Mouse (Mus musculus): ENCODE data around the gene Tbxas1.

The Tbxas1 gene

GRCm38 (mm10) chr6:38922517-38922916 is 47.3 kb downstream of the Tbxas1 start:
- DNase-seq (ENCODE audit: low spot score in 2 of 2) = no peak

GRCm38 (mm10) chr6:38923450-38923849 is 48.2 kb downstream of the Tbxas1 start:
- no peak for DNase-seq (ENCODE audit: low spot score in 2 of 2)

DNA sequence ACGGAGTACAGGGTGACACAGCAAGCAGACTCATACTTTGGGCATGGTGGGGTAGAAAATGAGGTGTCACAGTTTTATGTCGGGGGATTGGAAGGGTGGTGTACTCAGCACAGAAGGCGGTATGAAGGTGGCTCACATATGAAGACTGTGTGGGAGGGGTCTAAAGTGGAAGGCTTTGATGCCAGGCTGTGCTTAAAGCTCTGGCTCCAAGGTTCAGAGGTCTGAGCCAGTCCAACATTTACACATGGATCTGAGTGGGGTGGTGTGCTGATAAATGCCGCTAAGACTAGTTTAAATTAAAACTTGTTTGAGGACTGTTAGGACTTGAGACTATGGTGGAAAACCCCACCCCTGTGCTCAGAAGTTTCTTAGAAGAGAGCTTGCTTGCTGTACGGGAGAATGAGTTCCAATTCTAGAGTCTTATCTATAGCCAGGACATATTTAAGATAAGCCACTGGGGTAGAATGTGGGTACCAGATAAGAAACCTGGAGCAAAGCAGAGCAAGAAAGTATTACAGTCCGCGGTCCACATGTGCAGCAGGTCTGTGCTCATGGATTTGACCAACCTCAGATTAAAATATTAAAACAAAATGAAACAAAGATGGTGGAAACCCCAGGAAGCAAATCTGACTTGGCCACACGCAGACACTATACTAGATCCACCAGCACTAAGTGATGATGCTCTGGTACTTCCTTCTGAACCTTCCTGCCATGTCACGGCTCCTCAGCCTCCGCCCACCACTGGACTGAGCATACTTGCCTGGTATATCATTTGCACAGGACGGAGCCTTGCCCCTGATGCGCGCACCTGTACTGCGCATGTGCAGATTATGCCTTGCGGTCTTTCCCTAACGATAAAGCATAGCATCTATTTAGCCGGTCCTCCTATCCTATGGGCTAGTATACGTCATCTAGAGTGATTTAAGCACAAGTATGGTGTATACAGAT is 48.9 kb downstream of the Tbxas1 start:
- no peak for DNase-seq (ENCODE audit: low spot score in 2 of 2)

- no peak for DNase-seq (ENCODE audit: low spot score in 2 of 2)
Measured at GRCm38 (mm10) chr6:38925719-38926118, 50.5 kb downstream of the Tbxas1 start.

DNA sequence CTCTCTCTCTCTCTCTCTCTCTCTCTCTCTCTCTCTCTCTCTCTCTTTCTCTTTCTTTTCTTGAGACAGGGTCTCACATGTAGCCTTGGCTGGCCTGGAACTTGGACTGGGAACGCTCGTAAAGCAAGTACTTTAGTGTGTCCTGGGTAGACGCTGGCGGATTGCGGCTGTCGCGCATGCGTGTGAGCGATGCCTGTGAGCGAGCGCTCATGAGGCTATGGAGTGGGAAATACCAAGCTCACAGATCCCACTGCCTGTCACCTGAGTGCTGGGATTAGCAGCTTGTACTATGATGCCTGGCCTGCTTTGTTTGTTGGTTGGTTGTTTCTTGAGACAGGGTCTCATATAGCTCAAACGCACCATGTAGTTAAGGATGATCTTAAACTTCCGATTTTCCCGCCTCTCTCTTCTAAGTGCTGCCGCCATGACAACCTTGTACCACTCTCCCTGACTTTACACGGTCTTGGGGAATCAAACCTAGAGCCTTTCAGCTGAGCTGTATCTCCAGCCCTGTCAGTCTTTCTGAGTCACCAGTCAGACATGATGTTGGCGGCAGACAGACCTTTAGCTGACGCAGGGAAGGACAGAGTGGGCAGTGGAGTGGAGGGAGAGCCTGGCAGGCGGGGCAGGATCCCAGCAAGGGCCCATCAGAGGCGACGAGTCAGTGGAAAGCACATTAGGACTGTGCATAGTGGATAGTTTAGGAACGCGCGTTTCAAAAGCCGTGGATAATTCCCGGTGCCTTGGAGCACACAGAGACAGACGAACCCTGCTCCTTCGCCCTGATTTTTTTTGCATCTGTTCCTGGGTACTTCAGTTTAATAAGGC is 51.1 kb downstream of the Tbxas1 start:
- DNase-seq (ENCODE audit: low spot score in 2 of 2) = no peak

- no peak for DNase-seq (ENCODE audit: low spot score in 2 of 2)
Measured at GRCm38 (mm10) chr6:38926963-38927361, 51.8 kb downstream of the Tbxas1 start.

GRCm38 (mm10) chr6:38928489-38928888 is 53.3 kb downstream of the Tbxas1 start:
- no peak for DNase-seq (ENCODE audit: low spot score in 2 of 2)

DNA sequence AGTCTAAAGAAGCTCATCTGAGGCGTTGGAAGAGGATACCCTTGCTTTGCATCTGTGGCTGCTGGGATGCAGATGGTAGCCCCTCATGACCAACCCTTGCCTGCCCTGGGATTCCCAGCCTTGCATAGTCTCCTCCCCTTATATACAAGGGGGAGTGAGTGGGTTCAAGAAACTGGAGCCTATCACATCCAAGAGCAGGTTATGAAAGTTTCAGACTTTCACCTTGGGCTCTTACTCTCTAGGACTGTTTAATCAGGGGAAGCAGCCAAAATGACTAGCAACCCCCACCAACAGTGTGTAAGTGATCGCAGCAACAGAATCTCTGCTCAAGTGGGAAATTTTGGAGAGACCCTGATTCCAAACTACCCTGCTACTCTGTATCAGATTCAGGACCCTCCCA is 60.8 kb downstream of the Tbxas1 start:
- no peak for DNase-seq (ENCODE audit: low spot score in 2 of 2)

DNA sequence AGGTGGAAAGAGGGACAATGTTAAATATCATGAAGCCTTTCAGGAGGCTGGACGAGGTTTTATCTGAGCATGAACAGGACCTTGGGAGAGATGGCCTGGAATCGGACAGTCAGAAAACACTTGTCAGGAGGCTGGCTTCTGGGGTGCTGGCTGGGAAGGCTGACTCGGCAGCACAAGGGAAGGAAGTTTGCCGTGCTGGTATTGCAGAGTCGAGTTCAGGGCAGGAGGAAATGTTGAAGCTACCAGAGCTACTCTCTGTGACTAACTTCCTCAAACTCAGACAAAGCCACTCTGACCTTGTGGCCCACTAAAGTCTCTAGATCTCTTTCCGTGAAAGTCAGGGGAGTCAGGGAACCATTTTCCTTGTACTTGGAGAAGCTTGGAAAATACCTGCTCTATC is 63.2 kb downstream of the Tbxas1 start:
- no peak for DNase-seq (ENCODE audit: low spot score in 2 of 2)

DNA sequence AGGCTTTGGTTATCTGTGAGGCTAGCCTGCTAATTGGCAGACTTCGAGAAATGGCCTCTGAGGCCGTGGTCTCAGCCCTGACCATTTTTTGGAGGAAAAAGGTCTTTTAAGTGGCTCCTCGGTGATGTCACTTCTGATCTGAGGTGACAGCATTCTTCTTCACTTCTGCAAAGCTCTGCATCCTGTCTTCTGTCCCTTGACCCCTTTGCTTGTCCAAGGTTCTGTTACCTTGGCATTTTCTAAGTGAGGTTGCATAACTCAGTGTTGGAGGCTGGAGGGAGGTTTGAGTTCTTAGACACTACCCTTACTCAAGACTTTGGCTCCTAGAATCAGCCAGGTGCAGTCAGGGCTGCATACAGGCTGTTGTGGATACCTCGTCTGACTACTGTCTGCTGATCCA is 63.9 kb downstream of the Tbxas1 start:
- DNase-seq (ENCODE audit: low spot score in 2 of 2) = no peak

- no peak for DNase-seq (ENCODE audit: low spot score in 2 of 2)
Measured at GRCm38 (mm10) chr6:38941016-38941415, 65.8 kb downstream of the Tbxas1 start.

DNA sequence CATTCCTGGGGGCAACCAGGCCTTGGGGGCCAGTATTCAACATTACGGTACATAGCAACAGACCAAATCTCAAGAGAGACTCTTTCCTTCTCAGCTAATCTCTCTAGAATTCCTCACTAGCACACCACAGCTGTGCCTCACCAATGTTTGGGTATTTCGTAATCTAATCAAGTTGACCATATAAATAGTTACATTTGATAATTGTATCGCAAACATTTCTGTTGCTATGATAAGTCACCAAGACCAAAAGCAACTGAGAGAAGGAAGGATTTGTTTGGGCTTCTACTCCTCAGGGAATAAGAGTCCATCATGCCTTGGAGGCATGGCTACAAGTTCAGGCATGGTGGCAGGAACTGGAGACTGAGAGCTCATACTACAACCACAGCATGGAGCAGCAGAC is 67.6 kb downstream of the Tbxas1 start:
- DNase-seq (ENCODE audit: low spot score in 2 of 2) = no peak

GRCm38 (mm10) chr6:38944392-38944791 is 69.2 kb downstream of the Tbxas1 start:
- no peak for DNase-seq (ENCODE audit: low spot score in 2 of 2)

DNA sequence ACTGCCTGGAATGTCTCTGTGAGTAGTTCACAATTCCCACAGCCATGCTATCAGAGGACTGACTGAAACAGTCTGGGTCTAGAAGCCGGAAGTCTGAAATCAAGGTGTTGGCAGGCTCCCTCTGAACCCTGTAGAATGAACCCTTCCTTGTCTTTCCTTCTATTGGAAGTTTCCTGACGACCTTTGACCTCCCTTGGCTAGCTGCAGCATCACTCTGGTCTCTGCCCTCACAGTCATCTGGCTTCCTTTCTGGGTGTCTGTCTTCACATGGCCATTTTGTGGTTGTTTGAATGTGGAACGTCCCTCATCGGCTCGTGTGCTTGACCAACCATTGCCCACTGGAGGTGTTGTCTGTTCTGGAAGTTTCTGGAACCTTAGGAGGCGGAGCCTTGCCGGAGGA is 69.6 kb downstream of the Tbxas1 start:
- DNase-seq (ENCODE audit: low spot score in 2 of 2) = no peak

DNA sequence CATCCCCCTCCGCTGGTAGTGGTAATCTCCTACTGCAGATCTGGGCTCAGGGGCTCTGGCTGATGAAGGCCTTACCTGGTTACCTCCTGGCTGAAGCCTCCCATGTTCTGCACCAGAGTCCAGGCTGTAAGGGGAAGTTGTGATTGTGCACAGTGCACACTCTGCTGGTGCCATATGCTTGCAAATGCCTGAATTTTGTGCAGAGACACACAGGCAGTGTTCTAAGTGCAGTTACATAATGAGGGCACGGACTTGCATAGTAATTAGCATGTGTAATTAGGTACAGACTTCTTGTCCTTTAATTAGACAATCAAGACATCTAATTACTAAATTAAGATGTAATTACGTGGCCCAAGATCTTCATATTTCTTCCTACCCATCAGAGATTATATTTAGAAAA is 70.5 kb downstream of the Tbxas1 start:
- DNase-seq (ENCODE audit: low spot score in 2 of 2) = no peak

DNA sequence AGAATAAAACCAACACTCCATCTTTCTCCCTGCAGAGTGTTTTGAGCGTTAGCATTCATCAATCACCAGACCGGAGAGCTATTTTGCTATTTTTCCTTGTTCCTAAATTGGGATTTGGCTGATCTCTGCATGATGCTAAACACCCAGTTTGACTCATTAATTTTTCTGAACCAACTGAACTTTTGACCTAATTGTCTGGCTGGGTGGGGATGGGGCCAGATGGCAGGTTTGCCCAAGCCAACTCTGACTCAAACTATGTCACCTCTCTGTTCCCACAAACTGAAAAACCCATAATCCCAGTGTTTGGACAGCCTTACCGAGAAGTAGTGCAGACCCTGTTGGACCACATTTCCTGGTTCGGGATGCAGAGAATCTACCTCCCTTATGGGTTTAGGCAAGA is 72.1 kb downstream of the Tbxas1 start:
- no peak for DNase-seq (ENCODE audit: low spot score in 2 of 2)

DNA sequence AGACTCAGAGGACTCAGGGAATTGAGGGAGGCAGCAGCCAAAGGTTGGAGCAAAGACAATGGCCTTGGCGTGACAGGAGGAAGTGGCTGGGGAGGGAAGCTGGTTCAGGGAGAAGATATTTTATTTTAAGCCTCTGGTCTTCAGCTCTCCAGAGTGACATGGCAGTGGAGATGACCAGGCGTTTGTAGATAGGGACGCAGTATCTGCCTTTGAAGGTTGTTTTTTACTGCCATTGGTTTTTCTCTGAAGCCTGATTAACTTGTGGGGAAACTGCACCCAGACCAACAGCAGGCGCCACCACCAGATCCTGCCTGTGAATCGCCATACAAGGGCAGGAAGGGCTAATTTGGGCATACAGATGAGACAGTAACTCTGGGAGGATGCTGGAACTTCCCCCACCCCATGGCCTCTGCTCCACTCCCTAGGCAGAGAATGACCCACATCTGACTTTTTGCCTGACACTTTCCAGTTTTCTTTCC is 74.5 kb downstream of the Tbxas1 start:
- DNase-seq (ENCODE audit: low spot score in 2 of 2) = no peak

DNA sequence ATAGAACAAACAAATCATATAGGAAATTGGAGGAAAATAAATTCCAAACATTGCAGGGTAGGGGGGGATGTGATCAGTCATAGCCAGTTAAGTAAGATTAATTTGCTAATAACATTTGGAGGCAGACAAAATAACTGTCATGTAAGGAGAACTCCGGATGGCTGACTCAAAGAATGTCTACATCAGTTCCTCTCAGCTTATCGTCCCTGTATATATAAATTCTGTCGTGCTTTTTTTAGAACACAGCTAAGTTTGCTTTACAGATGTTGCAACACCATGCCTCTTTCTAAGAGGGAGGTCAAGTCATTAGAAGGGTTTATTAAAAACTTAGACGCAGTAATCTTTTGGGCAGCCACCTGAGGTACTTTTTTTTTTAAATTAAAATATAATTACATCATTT is 75.1 kb downstream of the Tbxas1 start:
- DNase-seq (ENCODE audit: low spot score in 2 of 2) = no peak

GRCm38 (mm10) chr6:38950838-38951237 is 75.6 kb downstream of the Tbxas1 start:
- no peak for DNase-seq (ENCODE audit: low spot score in 2 of 2)

DNA sequence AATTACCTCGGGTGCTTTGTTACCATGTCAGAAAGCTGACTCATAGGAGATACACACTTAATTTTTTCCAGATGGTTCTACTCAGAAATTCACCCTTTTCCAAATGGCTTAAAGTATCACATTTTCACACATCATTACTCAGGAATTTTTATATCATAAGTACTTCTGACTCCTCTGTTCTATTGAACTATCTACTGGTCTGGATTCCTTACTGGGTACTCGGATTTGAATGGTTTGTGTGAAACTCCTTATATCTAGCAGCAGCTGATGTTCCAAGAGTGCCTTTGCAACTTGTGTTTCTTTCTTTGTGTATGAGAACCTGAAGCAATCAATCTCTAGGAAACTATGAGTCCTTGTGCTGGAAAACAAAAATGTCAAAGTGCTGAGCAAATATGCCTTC is 81.4 kb downstream of the Tbxas1 start:
- no peak for DNase-seq (ENCODE audit: low spot score in 2 of 2)

DNA sequence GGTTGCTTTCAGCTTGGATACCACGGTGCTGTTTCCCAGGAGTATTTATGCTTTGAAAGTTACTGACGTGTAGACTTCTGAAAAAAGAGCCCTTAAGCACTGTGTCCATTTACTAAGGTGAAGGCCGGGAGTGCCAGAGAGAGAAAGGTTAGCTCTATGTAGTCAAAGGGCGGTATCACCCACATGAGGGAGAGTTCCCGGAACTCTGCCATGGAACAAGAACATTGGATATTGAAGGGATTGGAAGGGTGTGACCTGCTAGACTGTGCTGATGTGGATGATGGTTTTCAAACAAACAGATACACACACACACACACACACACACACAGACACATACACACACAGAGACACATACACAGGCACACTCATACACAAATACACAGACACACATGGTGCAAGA is 82.0 kb downstream of the Tbxas1 start:
- no peak for DNase-seq (ENCODE audit: low spot score in 2 of 2)

- no peak for DNase-seq (ENCODE audit: low spot score in 2 of 2)
Measured at GRCm38 (mm10) chr6:38959502-38959901, 84.3 kb downstream of the Tbxas1 start.

GRCm38 (mm10) chr6:38960367-38960766 is 85.2 kb downstream of the Tbxas1 start:
- DNase-seq (ENCODE audit: low spot score in 2 of 2) = no peak

Measured in urinary bladder, postnatal 36 days (tissue).